ENCODE assay signal across 23 mouse cellular contexts in genomic region chr6:99212461-99212860, GRCm38 (mm10).
DNase-seq lines count a peak whose midpoint lies in the region; ATAC-seq lines count a peak whose summit lies in the region.
"Had no signal": no experiment of that assay in that cellular context is flagged by ENCODE, and none has a peak within 500 bp of the region (broad histone marks: within the 10 kb centered on the region; RNA-seq: fewer than 3 reads in every experiment).

No protein-coding gene starts in this region.

- no peaks in the 10 kb centered on the region for H3K27me3 ChIP-seq in forebrain, embryonic 10.5 days (ENCODE audit: poor library complexity, severe bottlenecking)
- no peaks in the 10 kb centered on the region for H3K27me3 ChIP-seq in forebrain, embryonic 14.5 days (replicated peaks; ENCODE audit: control insufficient read depth, insufficient read depth, low read length)
- H3K27me3 ChIP-seq in midbrain, embryonic 11.5 days (ENCODE audit: control insufficient read depth, insufficient read depth, low read length), result no peaks in the 10 kb centered on the region
- H3K27me3 ChIP-seq in midbrain, embryonic 14.5 days (ENCODE audit: control insufficient read depth, insufficient read depth, low read length), result no peaks in the 10 kb centered on the region
- H3K27me3 ChIP-seq: CH12.LX; embryonic facial prominence, embryonic 12.5 days; hindbrain, embryonic 12.5 days had no signal

- no peak for DNase-seq in forebrain, embryonic 10.5 days (ENCODE audit: extremely low spot score, low spot score)
- DNase-seq in forebrain, embryonic 14.5 days (ENCODE audit: low spot score), result no peak
- peak; percentile 75 for DNase-seq in midbrain, embryonic 11.5 days (ENCODE audit: low spot score, missing footprints)
- no peak for DNase-seq in midbrain, embryonic 14.5 days
- no peak for DNase-seq in gastrocnemius, postnatal 25 days
- DNase-seq in cerebellum, adult 9-11 months, result no peak
- DNase-seq in right cerebral cortex, adult 2 months (ENCODE audit: low spot score in 2 of 2), result no peak
- DNase-seq: adrenal gland, adult 8-10 months; adrenal gland, postnatal 36 days; cerebellum, adult 11-12 months; cerebellum, postnatal 10 days; forebrain, postnatal 0 days; gastrocnemius, postnatal 14 days; heart, adult 11 months; heart, postnatal 10 days; heart, postnatal 4 days had no signal

- H3K4me2 ChIP-seq in forebrain, embryonic 14.5 days (ENCODE audit: low read length), result no peak overlapping the region
- H3K4me2 ChIP-seq in midbrain, embryonic 11.5 days, result no peak overlapping the region
- no peak overlapping the region for H3K4me2 ChIP-seq in midbrain, embryonic 14.5 days (ENCODE audit: low read length)
- H3K4me2 ChIP-seq: embryonic facial prominence, embryonic 12.5 days; forebrain, embryonic 12.5 days; hindbrain, embryonic 12.5 days had no signal

- peaks cover 37% of the 10 kb centered on the region for H3K4me1 ChIP-seq in forebrain, embryonic 10.5 days
- H3K4me1 ChIP-seq in forebrain, embryonic 14.5 days (ENCODE audit: control insufficient read depth, insufficient read depth, low read length), result 0 out of 2 replicates have a peak, but pooled peaks cover 2% of the 10 kb centered on the region
- H3K4me1 ChIP-seq in midbrain, embryonic 11.5 days (ENCODE audit: control insufficient read depth, insufficient read depth, low read length), result peaks cover 8% of the 10 kb centered on the region
- 0 out of 2 replicates have a peak, but pooled peaks cover 1% of the 10 kb centered on the region for H3K4me1 ChIP-seq in midbrain, embryonic 14.5 days (ENCODE audit: control insufficient read depth, insufficient read depth, low read length)

- 0 out of 2 replicates have a peak overlapping the region, but pooled peaks have one; percentile 15 for H3K27ac ChIP-seq in forebrain, embryonic 10.5 days
- no peak overlapping the region for H3K27ac ChIP-seq in forebrain, embryonic 14.5 days (ENCODE audit: low read depth, low read length)
- H3K27ac ChIP-seq in midbrain, embryonic 11.5 days (ENCODE audit: low read depth, low read length), result no peak overlapping the region
- H3K27ac ChIP-seq in midbrain, embryonic 14.5 days (replicated peaks; ENCODE audit: low read depth, low read length), result no peak overlapping the region
- H3K27ac ChIP-seq: embryonic facial prominence, embryonic 12.5 days; forebrain, embryonic 12.5 days; hindbrain, embryonic 12.5 days had no signal

- H3K36me3 ChIP-seq in forebrain, embryonic 10.5 days (replicated peaks), result peaks cover 3% of the 10 kb centered on the region; the same call in 1 of the 2 replicates
- H3K36me3 ChIP-seq in forebrain, embryonic 14.5 days (ENCODE audit: control insufficient read depth, insufficient read depth, low read length), result no peaks in the 10 kb centered on the region
- no peaks in the 10 kb centered on the region for H3K36me3 ChIP-seq in midbrain, embryonic 11.5 days (ENCODE audit: control insufficient read depth, insufficient read depth, low read length)
- no peaks in the 10 kb centered on the region for H3K36me3 ChIP-seq in midbrain, embryonic 14.5 days (ENCODE audit: control insufficient read depth, insufficient read depth, low read length)
- H3K36me3 ChIP-seq: embryonic facial prominence, embryonic 12.5 days; forebrain, embryonic 12.5 days; hindbrain, embryonic 12.5 days had no signal

- H3K9me3 ChIP-seq in forebrain, embryonic 10.5 days, result no peaks in the 10 kb centered on the region
- no peaks in the 10 kb centered on the region for H3K9me3 ChIP-seq in forebrain, embryonic 14.5 days (replicated peaks; ENCODE audit: control insufficient read depth, low read length)
- H3K9me3 ChIP-seq in midbrain, embryonic 11.5 days (ENCODE audit: control insufficient read depth, low read length), result no peaks in the 10 kb centered on the region
- H3K9me3 ChIP-seq in midbrain, embryonic 14.5 days (ENCODE audit: control insufficient read depth, low read length), result no peaks in the 10 kb centered on the region
- H3K9me3 ChIP-seq: embryonic facial prominence, embryonic 12.5 days; forebrain, embryonic 12.5 days; hindbrain, embryonic 12.5 days had no signal

- no peak for ATAC-seq in forebrain, embryonic 14.5 days
- no peak for ATAC-seq in midbrain, embryonic 11.5 days (ENCODE audit: low FRiP score)
- no peak for ATAC-seq in midbrain, embryonic 14.5 days (ENCODE audit: low FRiP score, low TSS enrichment)
- ATAC-seq in granulocyte monocyte progenitor cell, adult 5-6 weeks (replicated peaks; ENCODE audit: poor library complexity, severe bottlenecking), result peak; percentile 74
- ATAC-seq: forebrain, postnatal 0 days; hindbrain, embryonic 16.5 days; inflammation-experienced regulatory T-cells, adult 6 months had no signal

- H3K9ac ChIP-seq in forebrain, embryonic 14.5 days (ENCODE audit: low read length), result no peak overlapping the region
- no peak overlapping the region for H3K9ac ChIP-seq in midbrain, embryonic 11.5 days (ENCODE audit: low read length)
- H3K9ac ChIP-seq in midbrain, embryonic 14.5 days (replicated peaks; ENCODE audit: low read length), result no peak overlapping the region
- H3K9ac ChIP-seq: embryonic facial prominence, embryonic 12.5 days; forebrain, embryonic 12.5 days; forebrain, postnatal 0 days; hindbrain, embryonic 12.5 days had no signal

- H3K4me3 ChIP-seq in forebrain, embryonic 10.5 days, result no peak overlapping the region
- H3K4me3 ChIP-seq in forebrain, embryonic 14.5 days (ENCODE audit: low read depth, low read length), result no peak overlapping the region
- H3K4me3 ChIP-seq in midbrain, embryonic 11.5 days (ENCODE audit: low read depth, low read length), result no peak overlapping the region
- H3K4me3 ChIP-seq in midbrain, embryonic 14.5 days (replicated peaks; ENCODE audit: low read depth, low read length), result no peak overlapping the region
- H3K4me3 ChIP-seq: embryonic facial prominence, embryonic 12.5 days; forebrain, embryonic 12.5 days; hindbrain, embryonic 12.5 days had no signal

- WGBS in forebrain, embryonic 10.5 days, result 92% methylated on average over 4 of the region's 4 CpGs
- WGBS in forebrain, embryonic 14.5 days, result 88% methylated on average over 4 of the region's 4 CpGs
- WGBS in midbrain, embryonic 11.5 days, result 84% methylated on average over 4 of the region's 4 CpGs
- 83% methylated on average over 4 of the region's 4 CpGs for WGBS in midbrain, embryonic 14.5 days
